Mouse (Mus musculus) intestine, embryonic 16.5 days (tissue): Measurements from ENCODE around the gene Tcta. TPM values are rescaled to one million over a fixed set of nuclear protein-coding genes. Genes with fewer than 3 reads are reported as not detected.

Source experiments
- ATAC-seq: fragments of 200-750 bp; cut with Nextera tagmentation; 2 replicates; pipeline ENCODE4 v1.8.0; 2017; ENCODE audit warnings: moderate TSS enrichment, moderate library complexity
- H3K27ac ChIP-seq: fragments of 300-500 bp; sonication (generic); 2 replicates; pipeline ENCODE4 v1.5.1; 2014; ENCODE audit warnings: mild to moderate bottlenecking, low read length
- H3K27me3 ChIP-seq: fragments of 300-500 bp; sonication (generic); replicated peaks from 2 replicates; pipeline ENCODE4 v1.6.1; 2014; ENCODE audit warnings: low read length, control low read depth, mixed read lengths; ENCODE audit not compliant: control insufficient read depth, insufficient read depth
- H3K36me3 ChIP-seq: fragments of 300-500 bp; sonication (generic); 2 replicates; pipeline ENCODE4 v1.6.1; 2014; ENCODE audit warnings: low read length, control low read depth; ENCODE audit not compliant: control insufficient read depth, insufficient read depth
- H3K4me1 ChIP-seq: fragments of 300-500 bp; sonication (generic); 2 replicates; pipeline ENCODE4 v1.6.1; 2014; ENCODE audit warnings: low read length, control low read depth, mixed read lengths; ENCODE audit not compliant: control insufficient read depth, insufficient read depth
- H3K4me2 ChIP-seq: fragments of 300-500 bp; sonication (generic); 2 replicates; pipeline ENCODE4 v1.6.1; 2014; ENCODE audit warnings: low read depth, low read length, control low read depth
- H3K4me3 ChIP-seq: fragments of 300-500 bp; sonication (generic); 2 replicates; pipeline ENCODE4 v1.5.1; 2014; ENCODE audit warnings: mild to moderate bottlenecking, low read length
- H3K9ac ChIP-seq: fragments of 300-500 bp; sonication (generic); 2 replicates; pipeline ENCODE4 v1.6.1; 2014; ENCODE audit warnings: low read depth, low read length
- H3K9me3 ChIP-seq: fragments of 300-500 bp; sonication (generic); 2 replicates; pipeline ENCODE4 v1.6.1; 2016; ENCODE audit warnings: low read length, control low read depth; ENCODE audit not compliant: control insufficient read depth
- WGBS: fragments of 180-500 bp; shearing (Covaris S2); extraction: QIAGEN DNeasy Blood & Tissue Kit; methylation state at CpG from one replicate; pipeline ENCODE4 v1.1.7; 2014; 5-methylcytosine and 5-hydroxymethylcytosine counted together
- polyA plus RNA-seq: library from polyadenylated mRNA; unstranded; fragments of >200 nt; fragmentation: Nextera tagmentation; extraction: Ambion mirVana; gene quantifications from 2 replicates; pipeline ENCODE4 v1.2.1, GENCODE M21; 2015

Gene Tcta
- 40.9 and 45.1 TPM in 2 replicates for polyA plus RNA-seq

DNA sequence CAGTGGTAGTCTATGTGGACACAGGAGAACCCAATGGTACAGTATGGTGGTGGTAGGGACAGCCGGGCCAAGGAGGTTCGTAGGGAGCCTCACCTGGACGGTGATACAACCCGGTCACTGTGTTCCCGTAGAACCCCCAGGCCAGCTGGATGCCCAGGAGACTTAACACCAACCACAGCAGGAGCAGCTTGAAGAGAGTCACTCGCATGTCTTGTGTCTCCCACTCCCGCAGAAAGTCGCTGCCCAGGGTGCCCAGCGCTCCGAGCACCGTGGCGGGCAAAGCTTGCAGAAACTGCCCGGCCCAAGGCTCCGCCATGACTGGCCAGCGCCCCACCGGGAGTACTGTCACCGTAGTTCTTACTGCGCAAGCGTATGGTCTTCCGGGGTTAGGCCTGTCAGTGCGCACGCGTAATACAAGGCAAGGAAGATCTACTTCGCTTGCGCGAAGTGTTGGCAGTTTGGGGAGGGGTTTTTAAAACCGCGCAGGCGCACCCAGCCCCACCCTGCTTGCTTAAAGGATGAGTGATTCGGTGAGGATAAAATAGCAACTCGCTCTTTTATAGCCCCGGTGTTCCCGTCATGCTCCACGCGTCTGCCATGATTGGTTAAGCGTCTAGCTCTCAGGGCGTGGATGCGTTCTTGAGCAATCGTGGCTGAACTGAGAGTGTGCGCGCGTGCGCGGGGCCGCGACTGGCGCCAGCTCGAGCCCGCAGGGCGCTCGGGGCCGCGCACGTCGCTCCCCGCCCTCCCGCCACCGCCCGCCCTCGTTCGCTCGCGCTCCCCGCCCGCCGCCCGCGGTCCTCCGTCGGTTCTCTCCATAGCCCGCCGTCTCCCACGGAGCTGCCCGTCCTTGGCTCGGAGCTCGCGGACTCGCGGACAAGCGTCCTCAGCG, at the start of gene Tcta, which contains the start of gene Rhoa:
Tcta (minus strand) TSS at position 532 of the 892 bp plus-strand sequence.
Rhoa (plus strand) TSS at position 501 of the 892 bp plus-strand sequence.
- ATAC-seq = peak; percentile 93
- Histone ChIP-seq H3K4me1 (peaks cover 14% of the 10 kb centered on the region), H3K4me3 (peak within 1 kb of the TSS; percentile 92), H3K27ac (peak within 1 kb of the TSS; percentile 100), H3K9me3 (no peaks in the 10 kb centered on the region), H3K4me2 (peak within 1 kb of the TSS; percentile 69), H3K36me3 (peaks cover 8% of the 10 kb centered on the region; the same call in 1 of the 2 replicates), H3K27me3 (no peaks in the 10 kb centered on the region), H3K9ac (peak within 1 kb of the TSS; percentile 100)
- WGBS = under 1% methylated on average over 81 of the region's 81 CpGs

- Histone ChIP-seq H3K27ac (no peak overlapping the region), H3K9ac (no peak overlapping the region), H3K4me3 (no peak overlapping the region), H3K4me1 (peaks cover 15% of the 10 kb centered on the region), H3K36me3 (peaks cover 17% of the 10 kb centered on the region), H3K4me2 (no peak overlapping the region), H3K9me3 (no peaks in the 10 kb centered on the region), H3K27me3 (no peaks in the 10 kb centered on the region)
- WGBS = 92% methylated on average over 4 of the region's 4 CpGs
- ATAC-seq = no peak
Observed at GRCm38 (mm10) chr9:108349727-108350126, 43.8 kb upstream of the Tcta start.

GRCm38 (mm10) chr9:108348290-108348680, 42.3 kb upstream of the Tcta start:
- H3K4me2 ChIP-seq = peak overlapping the region; percentile 86
- peak overlapping the region; percentile 91 for H3K27ac ChIP-seq
- peaks cover 18% of the 10 kb centered on the region for H3K4me1 ChIP-seq
- H3K9ac ChIP-seq = peak overlapping the region; percentile 92
- no peaks in the 10 kb centered on the region for H3K27me3 ChIP-seq
- peak overlapping the region; percentile 90 for H3K4me3 ChIP-seq
- H3K9me3 ChIP-seq = no peaks in the 10 kb centered on the region
- ATAC-seq = no peak
- 4% methylated on average over 14 of the region's 14 CpGs for WGBS
- H3K36me3 ChIP-seq = peaks cover 17% of the 10 kb centered on the region

DNA sequence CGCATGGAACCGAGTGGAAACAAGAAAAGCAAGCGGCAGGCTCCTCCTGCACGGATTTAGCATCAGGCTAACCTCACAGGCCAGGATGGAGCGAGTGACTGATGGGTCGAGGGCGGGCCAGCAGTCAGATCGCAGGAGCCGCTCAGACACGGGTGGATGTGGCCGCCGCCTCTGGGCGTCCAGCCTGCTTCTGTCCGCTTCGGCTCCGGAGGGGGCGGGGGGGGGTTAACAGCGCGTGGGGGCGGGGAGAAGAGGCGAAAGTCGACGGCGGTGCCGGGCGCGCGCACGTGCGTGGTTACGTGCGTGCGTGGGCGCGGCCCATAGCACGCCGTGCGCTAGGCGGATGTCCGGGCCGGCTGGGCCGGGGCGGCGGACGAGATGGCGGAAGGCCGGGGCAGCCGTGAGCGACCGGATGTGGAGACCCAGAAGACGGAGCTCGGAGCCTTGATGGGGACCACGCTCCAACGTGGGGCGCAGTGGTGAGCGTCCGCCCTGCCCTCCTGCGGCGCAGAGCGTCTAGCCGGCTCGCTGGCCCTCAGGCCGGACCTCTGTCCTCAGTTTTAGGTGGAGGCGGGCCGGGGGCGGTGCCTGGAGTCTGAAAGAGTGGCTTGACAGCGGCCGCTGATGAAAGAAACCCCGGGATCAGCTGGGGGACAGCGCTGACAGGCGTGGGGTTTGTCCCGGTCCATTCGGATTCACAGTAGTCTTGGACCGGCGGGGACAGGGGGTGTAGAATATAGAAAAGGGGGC, 41.8 kb upstream of the Tcta start, which contains the start of gene Usp4:
Usp4 (plus strand) TSS at position 314 of the 750 bp plus-strand sequence.
- Histone ChIP-seq H3K4me3 (peak within 1 kb of the TSS; percentile 90), H3K9me3 (no peaks in the 10 kb centered on the region), H3K36me3 (peaks cover 12% of the 10 kb centered on the region), H3K4me1 (peaks cover 22% of the 10 kb centered on the region), H3K27ac (peak within 1 kb of the TSS; percentile 91), H3K4me2 (peak within 1 kb of the TSS; percentile 86), H3K27me3 (no peaks in the 10 kb centered on the region), H3K9ac (peak within 1 kb of the TSS; percentile 92)
- WGBS = under 1% methylated on average over 75 of the region's 75 CpGs
- ATAC-seq = peak; percentile 94

DNA sequence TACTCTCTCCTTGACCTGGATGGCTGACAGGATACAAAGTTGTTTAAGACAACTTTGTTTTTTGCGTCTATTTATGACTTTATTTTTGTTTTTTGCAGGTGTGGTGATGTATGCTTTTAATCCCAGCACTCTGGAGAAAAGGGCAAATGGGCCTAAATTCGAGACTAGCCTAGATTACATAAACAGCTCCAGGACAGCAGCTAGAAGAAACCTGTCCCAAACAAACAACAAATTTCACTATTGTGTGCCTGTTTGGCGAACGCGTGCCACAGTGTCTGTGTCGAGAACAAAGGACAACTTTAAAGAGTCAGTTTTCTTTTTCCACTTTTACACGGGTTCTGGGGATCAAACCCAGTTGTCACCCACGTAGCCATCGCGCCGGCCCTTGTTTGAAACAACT, 41.1 kb upstream of the Tcta start:
- H3K4me1 ChIP-seq = peaks cover 25% of the 10 kb centered on the region
- WGBS = 6% methylated on average over 11 of the region's 11 CpGs
- peak overlapping the region; percentile 83 for H3K4me2 ChIP-seq
- H3K4me3 ChIP-seq = peak overlapping the region; percentile 90
- peak overlapping the region; percentile 92 for H3K9ac ChIP-seq
- H3K27me3 ChIP-seq = no peaks in the 10 kb centered on the region
- peaks cover 12% of the 10 kb centered on the region for H3K36me3 ChIP-seq
- no peak for ATAC-seq
- peak overlapping the region; percentile 91 for H3K27ac ChIP-seq
- no peaks in the 10 kb centered on the region for H3K9me3 ChIP-seq

DNA sequence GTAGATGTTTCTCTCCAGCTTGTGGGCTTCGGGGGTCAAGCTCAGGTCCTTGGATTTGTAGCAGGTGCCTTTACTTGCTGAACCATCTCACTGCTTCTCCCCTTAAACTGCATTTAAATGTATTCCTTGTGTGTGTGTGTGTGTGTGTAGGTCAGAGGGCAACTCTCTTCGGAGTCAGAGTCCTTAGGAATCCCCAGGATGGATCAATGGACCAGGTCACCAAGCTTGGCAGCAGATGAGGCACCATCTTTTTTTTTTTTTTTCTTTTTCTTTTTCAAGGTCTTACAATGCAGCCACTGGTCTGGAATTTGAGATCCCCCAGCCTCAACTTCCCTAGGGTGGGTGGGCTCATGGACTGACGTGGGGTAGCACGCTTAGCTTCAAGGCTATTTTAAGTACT, 38.5 kb upstream of the Tcta start:
- no peak for ATAC-seq
- Histone ChIP-seq H3K4me1 (peaks cover 39% of the 10 kb centered on the region), H3K9me3 (no peaks in the 10 kb centered on the region), H3K9ac (no peak overlapping the region), H3K36me3 (no peaks in the 10 kb centered on the region), H3K4me3 (no peak overlapping the region), H3K27me3 (no peaks in the 10 kb centered on the region), H3K4me2 (no peak overlapping the region), H3K27ac (peak overlapping the region; percentile 98)
- WGBS = 94% methylated on average over 4 of the region's 4 CpGs

GRCm38 (mm10) chr9:108343835-108344234, 37.9 kb upstream of the Tcta start:
- Histone ChIP-seq H3K4me3 (no peak overlapping the region), H3K9me3 (no peaks in the 10 kb centered on the region), H3K4me1 (peaks cover 34% of the 10 kb centered on the region), H3K9ac (peak overlapping the region; percentile 29; the same call in 1 of the 2 replicates), H3K36me3 (no peaks in the 10 kb centered on the region), H3K4me2 (no peak overlapping the region; the same call in 1 of the 2 replicates), H3K27ac (peak overlapping the region; percentile 98), H3K27me3 (no peaks in the 10 kb centered on the region)
- 85% methylated on average over 1 of the region's 1 CpGs for WGBS
- ATAC-seq = no peak

DNA sequence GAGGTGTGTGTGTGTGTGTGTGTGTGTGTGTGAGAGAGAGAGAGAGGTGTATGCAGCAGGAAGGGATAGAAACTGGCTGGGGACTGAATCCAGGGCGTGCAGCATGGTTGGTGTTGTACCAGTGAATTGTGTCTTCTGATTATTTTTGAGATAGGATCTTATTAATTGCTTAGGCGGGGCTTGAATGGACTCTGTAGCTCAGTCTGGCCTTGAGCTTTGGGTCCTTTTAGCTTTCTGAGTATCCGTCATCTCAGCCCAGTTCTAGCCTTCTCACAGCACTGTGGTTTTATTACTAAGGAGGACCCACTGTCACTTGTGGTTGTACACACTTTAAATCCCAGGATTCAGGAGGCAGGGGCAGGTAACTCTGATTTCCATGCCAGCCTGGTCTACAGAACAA, 37.4 kb upstream of the Tcta start:
- H3K4me1 ChIP-seq = peaks cover 32% of the 10 kb centered on the region
- H3K27me3 ChIP-seq = no peaks in the 10 kb centered on the region
- no peaks in the 10 kb centered on the region for H3K36me3 ChIP-seq
- H3K9me3 ChIP-seq = no peaks in the 10 kb centered on the region
- peak overlapping the region; percentile 29; the same call in 1 of the 2 replicates for H3K9ac ChIP-seq
- WGBS = 48% methylated on average over 3 of the region's 3 CpGs
- H3K27ac ChIP-seq = peak overlapping the region; percentile 98
- no peak overlapping the region; the same call in 1 of the 2 replicates for H3K4me2 ChIP-seq
- peak; percentile 1; the same call in 1 of the 2 replicates for ATAC-seq
- no peak overlapping the region for H3K4me3 ChIP-seq

DNA sequence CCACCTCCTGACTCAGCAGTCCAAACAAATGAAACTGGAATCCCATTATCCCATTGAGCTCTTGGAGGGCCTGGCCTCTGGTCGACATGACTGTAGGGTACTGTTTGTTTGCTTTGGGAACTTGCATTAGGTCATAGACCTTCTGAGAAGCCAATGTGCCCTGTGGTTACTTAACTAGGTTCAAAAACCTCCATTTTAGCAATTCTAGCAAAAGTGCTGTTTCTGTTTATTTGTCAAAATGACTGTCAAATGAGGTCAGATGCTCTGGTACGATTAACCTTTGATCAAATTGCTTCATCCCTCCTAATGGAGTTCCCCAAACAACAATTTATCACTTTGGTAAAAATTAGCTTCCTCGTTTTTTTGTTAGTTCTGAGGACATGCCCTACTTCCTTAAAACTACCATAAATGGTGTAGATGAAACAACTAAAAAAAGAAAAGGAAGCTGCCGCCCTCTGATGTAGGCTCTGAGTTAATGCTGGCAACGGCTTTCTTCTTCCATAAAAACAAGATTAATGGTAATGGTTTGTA, 36.4 kb upstream of the Tcta start:
- 15% methylated on average over 5 of the region's 5 CpGs for WGBS
- Histone ChIP-seq H3K4me1 (peaks cover 35% of the 10 kb centered on the region), H3K27ac (peak overlapping the region; percentile 98), H3K4me2 (no peak overlapping the region), H3K36me3 (no peaks in the 10 kb centered on the region), H3K9me3 (no peaks in the 10 kb centered on the region), H3K9ac (no peak overlapping the region), H3K27me3 (no peaks in the 10 kb centered on the region), H3K4me3 (no peak overlapping the region)
- no peak for ATAC-seq
